Mouse (Mus musculus) neural tube, embryonic 10.5 days (tissue): ENCODE results near the gene Cox4i2.

Experiments used
- DNase-seq: peaks from one replicate; pipeline ENCODE4 v3.0.0-alpha.2; 2017; ENCODE audit warnings: low spot score; ENCODE audit errors: extremely low spot score

Cox4i2 gene

DNA sequence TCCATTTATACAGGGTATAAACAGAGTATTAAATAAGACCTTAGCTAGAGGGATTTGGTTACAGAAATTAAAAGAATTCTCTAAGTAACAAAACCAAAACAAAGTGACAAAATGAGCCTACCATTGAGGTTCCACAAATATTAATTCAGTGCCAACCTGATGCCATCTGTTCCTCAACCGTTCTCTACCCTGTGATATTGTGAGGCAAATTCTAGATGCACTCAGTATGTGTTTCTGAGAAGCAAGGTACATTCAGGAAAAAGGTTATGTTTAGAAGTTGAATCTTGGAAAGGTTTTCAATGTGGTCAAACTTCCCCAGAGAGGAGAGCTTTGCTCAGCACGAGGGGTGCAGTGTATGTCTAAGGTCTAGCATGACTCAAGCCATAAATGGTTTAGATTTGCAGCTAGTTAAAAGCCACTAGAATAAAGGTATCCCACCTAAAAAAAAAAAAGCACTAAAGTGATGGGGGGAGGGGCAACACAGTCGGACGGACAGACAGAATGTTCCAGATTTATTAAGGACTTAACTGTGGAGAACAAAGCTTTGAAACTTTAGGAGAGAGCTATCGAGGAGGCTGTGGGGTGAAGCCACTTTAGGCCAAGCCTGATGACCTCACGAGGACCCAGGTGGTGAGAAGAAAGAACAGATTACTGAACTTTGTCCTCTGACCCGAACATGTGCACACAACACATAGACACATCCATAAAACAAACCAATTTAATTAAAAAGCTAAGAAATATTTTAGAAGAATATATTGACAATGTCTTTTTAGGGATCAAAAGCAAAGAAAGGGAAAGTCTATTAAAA is 46.2 kb downstream of the Cox4i2 start:
- no peak for DNase-seq

DNA sequence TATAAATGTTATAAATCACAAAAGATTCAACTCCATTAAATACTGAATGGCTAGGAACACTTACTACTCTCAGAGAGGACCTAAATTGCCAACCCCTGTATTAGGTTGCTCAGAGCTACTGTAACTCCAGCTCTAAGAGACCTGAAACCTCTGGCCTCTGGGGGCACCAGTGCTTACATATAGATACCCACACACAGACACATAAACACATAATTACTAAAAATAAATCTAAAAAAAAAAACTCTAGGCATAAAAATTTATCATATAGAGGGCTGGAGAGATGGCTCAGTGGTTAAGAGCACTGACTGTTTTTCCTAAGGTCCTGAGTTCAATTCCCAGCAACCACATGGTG is 46.8 kb downstream of the Cox4i2 start:
- DNase-seq: no peak

DNA sequence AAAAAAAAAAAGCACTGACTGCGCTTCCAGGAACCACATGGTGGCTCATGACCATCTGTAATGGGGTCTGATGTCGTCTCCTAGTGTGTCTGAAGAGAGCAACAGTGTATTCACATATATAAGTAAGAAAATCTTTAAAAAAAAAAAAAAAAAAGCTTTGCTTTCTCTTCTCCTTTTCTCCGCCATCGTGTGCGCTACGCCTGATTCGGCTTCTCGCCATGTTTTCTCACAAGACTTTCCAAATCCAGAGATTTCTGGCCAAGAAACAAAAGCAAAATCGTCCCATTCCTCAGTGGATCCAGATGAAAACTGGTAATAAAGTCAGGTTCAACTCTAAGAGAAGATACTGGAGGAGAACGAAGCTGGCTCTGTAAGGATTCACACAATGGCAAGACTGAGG is 48.3 kb downstream of the Cox4i2 start:
- no peak for DNase-seq

GRCm38 (mm10) chr2:152803081-152803480 is 49.1 kb downstream of the Cox4i2 start:
- DNase-seq: no peak

DNA sequence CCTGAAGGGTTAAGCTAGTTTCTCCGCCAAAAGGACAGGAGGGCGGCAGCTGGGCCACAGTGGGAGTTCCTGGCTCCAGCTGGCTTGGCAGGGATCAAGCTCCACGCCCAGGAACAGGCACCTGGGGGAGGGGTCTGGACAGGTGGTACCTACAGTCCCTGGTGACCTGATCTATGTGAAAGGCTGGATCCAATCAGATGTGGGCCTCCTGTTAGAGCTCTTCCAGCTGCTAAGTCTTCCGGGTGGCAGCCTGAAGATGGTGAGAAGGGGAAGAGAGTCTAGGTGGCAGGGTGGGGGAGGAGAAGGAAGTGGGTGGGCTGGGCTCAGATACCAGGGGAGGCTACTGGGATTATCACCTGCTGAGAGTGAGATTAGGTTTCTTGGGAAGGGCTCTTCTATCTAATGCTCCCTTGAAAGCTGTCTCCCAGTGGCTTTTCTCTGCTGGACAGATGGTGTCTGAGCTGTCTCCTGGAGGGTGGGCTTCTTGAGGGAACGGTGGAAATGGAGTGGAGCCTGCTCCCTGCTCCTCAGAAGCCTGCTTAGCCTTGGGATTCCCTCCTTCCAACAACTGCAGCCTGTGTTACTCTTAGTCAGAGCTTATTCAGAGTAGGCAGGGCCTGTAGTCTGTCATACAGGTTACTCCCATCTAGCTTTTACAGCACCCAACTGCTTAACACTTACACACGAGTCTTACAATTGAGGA is 50.6 kb downstream of the Cox4i2 start:
- DNase-seq: no peak

GRCm38 (mm10) chr2:152805111-152805490 is 51.1 kb downstream of the Cox4i2 start:
- DNase-seq: no peak

GRCm38 (mm10) chr2:152806037-152806436 is 52.1 kb downstream of the Cox4i2 start:
- no peak for DNase-seq

- DNase-seq: no peak
Measured at GRCm38 (mm10) chr2:152808178-152808577, 54.2 kb downstream of the Cox4i2 start.

GRCm38 (mm10) chr2:152810158-152810941 is 56.4 kb downstream of the Cox4i2 start:
- no peak for DNase-seq

GRCm38 (mm10) chr2:152811336-152812165 is 57.6 kb downstream of the Cox4i2 start:
- DNase-seq: no peak

DNA sequence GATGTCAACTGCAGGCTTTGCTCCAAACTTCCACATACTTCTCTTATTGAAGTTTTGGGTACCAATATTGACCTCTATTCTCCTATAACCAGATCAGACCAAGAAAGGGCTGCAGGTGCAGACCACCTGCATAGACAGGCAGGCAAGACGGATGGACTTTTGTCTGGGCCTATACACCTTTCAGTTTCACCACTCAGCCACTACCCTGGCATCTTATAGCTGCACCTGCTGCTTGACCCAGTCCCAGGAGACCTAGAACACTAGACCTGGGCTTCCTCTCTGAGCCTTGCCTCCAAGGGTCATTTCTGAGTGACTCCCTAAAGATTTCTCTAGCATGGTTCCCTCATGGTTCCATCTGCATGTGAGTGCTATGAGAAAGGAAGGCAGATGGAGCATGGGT is 59.3 kb downstream of the Cox4i2 start:
- DNase-seq: no peak

GRCm38 (mm10) chr2:152814213-152814874 is 60.4 kb downstream of the Cox4i2 start:
- DNase-seq: no peak
